Mouse (Mus musculus) liver, embryonic 15.5 days (tissue): ENCODE data around the gene Ifit3. TPM values are rescaled to one million over a fixed set of nuclear protein-coding genes. Genes with fewer than 3 reads are reported as not detected.
"Not testable (repeated sequence)": the region's sequence is repeated elsewhere in the genome, so short reads cannot be mapped to it uniquely, and the experiment has no call there.

Source experiments
- ATAC-seq: fragments of 200-750 bp; cut with Nextera tagmentation; 2 replicates; pipeline ENCODE4 v1.8.0; 2017; ENCODE audit warnings: moderate number of reproducible peaks, mild to moderate bottlenecking, moderate library complexity; ENCODE audit not compliant: insufficient read depth
- H3K27ac ChIP-seq: fragments of 300-500 bp; sonication (generic); replicated peaks from 2 replicates; pipeline ENCODE4 v1.5.1; 2015; ENCODE audit warnings: mild to moderate bottlenecking, inconsistent platforms
- H3K27me3 ChIP-seq: fragments of 300-500 bp; sonication (generic); 2 replicates; pipeline ENCODE4 v1.6.1; 2015; ENCODE audit warnings: mild to moderate bottlenecking, inconsistent platforms
- H3K36me3 ChIP-seq: fragments of 300-500 bp; sonication (generic); replicated peaks from 2 replicates; pipeline ENCODE4 v1.6.1; 2015; ENCODE audit warnings: moderate library complexity, mild to moderate bottlenecking, inconsistent platforms
- H3K4me1 ChIP-seq: fragments of 300-500 bp; sonication (generic); replicated peaks from 2 replicates; pipeline ENCODE4 v1.6.1; 2015; ENCODE audit warnings: inconsistent platforms
- H3K4me2 ChIP-seq: fragments of 300-500 bp; sonication (generic); 2 replicates; pipeline ENCODE4 v1.6.1; 2015; ENCODE audit warnings: moderate library complexity, mild to moderate bottlenecking, inconsistent platforms
- H3K4me3 ChIP-seq: fragments of 300-500 bp; sonication (generic); replicated peaks from 2 replicates; pipeline ENCODE4 v1.5.1; 2015; ENCODE audit warnings: mild to moderate bottlenecking, inconsistent platforms
- H3K9ac ChIP-seq: fragments of 300-500 bp; sonication (generic); 2 replicates; pipeline ENCODE4 v1.6.1; 2015; ENCODE audit warnings: moderate library complexity, mild to moderate bottlenecking, inconsistent platforms
- H3K9me3 ChIP-seq: fragments of 300-500 bp; sonication (generic); replicated peaks from 2 replicates; pipeline ENCODE4 v1.6.1; 2016; ENCODE audit warnings: inconsistent platforms
- WGBS: fragments of 180-500 bp; shearing (Covaris S2); methylation state at CpG from one replicate; pipeline ENCODE4 v1.1.7; 2015; ENCODE audit warnings: mixed read lengths; ENCODE audit not compliant: insufficient replicate concordance; 5-methylcytosine and 5-hydroxymethylcytosine counted together
- polyA plus RNA-seq: library from polyadenylated mRNA; unstranded; fragments of >200 nt; fragmentation: Nextera tagmentation; extraction: Ambion mirVana; gene quantifications from 2 replicates; pipeline ENCODE4 v1.2.1, GENCODE M21; 2015

Ifit3 gene
- polyA plus RNA-seq, result 2.0 and 2.3 TPM in 2 replicates

GRCm38 (mm10) chr19:34583126-34583766, at the start of gene Ifit3:
Gene Ifit3 (plus strand): TSS chr19:34583531.
- not testable (repeated sequence) for H3K4me3 ChIP-seq, H3K27ac ChIP-seq, H3K4me2 ChIP-seq, H3K9ac ChIP-seq, H3K27me3 ChIP-seq, H3K4me1 ChIP-seq, H3K9me3 ChIP-seq, H3K36me3 ChIP-seq
- ATAC-seq, result peak; percentile 49; the same call in 1 of the 2 replicates
- 30% methylated on average over 2 of the region's 2 CpGs for WGBS

- Histone ChIP-seq H3K9me3 (no peaks in the 10 kb centered on the region), H3K4me1 (no peaks in the 10 kb centered on the region), H3K4me3 (no peak overlapping the region), H3K27ac (no peak overlapping the region), H3K4me2 (no peak overlapping the region), H3K36me3 (no peaks in the 10 kb centered on the region), H3K27me3 (no peaks in the 10 kb centered on the region), H3K9ac (no peak overlapping the region)
- 44% methylated on average over 1 of the region's 1 CpGs for WGBS
- ATAC-seq, result no peak
Observed at GRCm38 (mm10) chr19:34539422-34539821, 43.9 kb upstream of the Ifit3 start.

GRCm38 (mm10) chr19:34546211-34546610, 37.1 kb upstream of the Ifit3 start:
- no peak overlapping the region for H3K9ac ChIP-seq
- peaks cover 16% of the 10 kb centered on the region for H3K4me1 ChIP-seq
- ATAC-seq, result no peak
- no peak overlapping the region for H3K4me2 ChIP-seq
- no peaks in the 10 kb centered on the region for H3K9me3 ChIP-seq
- H3K27ac ChIP-seq, result no peak overlapping the region
- no peak overlapping the region for H3K4me3 ChIP-seq
- 68% methylated on average over 4 of the region's 4 CpGs for WGBS
- no peaks in the 10 kb centered on the region for H3K36me3 ChIP-seq
- H3K27me3 ChIP-seq, result no peaks in the 10 kb centered on the region

- Histone ChIP-seq H3K4me2 (no peak overlapping the region), H3K4me1 (peaks cover 16% of the 10 kb centered on the region), H3K27ac (no peak overlapping the region), H3K36me3 (no peaks in the 10 kb centered on the region), H3K9ac (no peak overlapping the region), H3K9me3 (no peaks in the 10 kb centered on the region), H3K4me3 (no peak overlapping the region), H3K27me3 (no peaks in the 10 kb centered on the region)
- no peak for ATAC-seq
- 15% methylated on average over 7 of the region's 7 CpGs for WGBS
Observed at GRCm38 (mm10) chr19:34547976-34548375, 35.4 kb upstream of the Ifit3 start.

GRCm38 (mm10) chr19:34550205-34550533, 33.2 kb upstream of the Ifit3 start:
- 23% methylated on average over 4 of the region's 4 CpGs for WGBS
- Histone ChIP-seq H3K9ac (peak overlapping the region; percentile 64; the same call in 1 of the 2 replicates), H3K4me1 (peaks cover 16% of the 10 kb centered on the region), H3K9me3 (no peaks in the 10 kb centered on the region), H3K4me3 (peak overlapping the region; percentile 65), H3K27me3 (no peaks in the 10 kb centered on the region), H3K36me3 (no peaks in the 10 kb centered on the region), H3K4me2 (peak overlapping the region; percentile 79), H3K27ac (no peak overlapping the region)
- no peak for ATAC-seq

- H3K9me3 ChIP-seq, result no peaks in the 10 kb centered on the region
- peak within 1 kb of the TSS; percentile 79 for H3K4me2 ChIP-seq
- H3K27ac ChIP-seq, result peak within 1 kb of the TSS; percentile 51; the same call in 1 of the 2 replicates
- peak; percentile 91 for ATAC-seq
- under 1% methylated on average over 22 of the region's 22 CpGs for WGBS
- no peaks in the 10 kb centered on the region for H3K36me3 ChIP-seq
- peaks cover 16% of the 10 kb centered on the region for H3K4me1 ChIP-seq
- H3K4me3 ChIP-seq, result peak within 1 kb of the TSS; percentile 65
- peak within 1 kb of the TSS; percentile 64 for H3K9ac ChIP-seq
- H3K27me3 ChIP-seq, result no peaks in the 10 kb centered on the region
Observed at GRCm38 (mm10) chr19:34550534-34551223, 32.7 kb upstream of the Ifit3 start, which contains the start of gene Ifit2. Gene Ifit2 (plus strand): TSS chr19:34550694.

GRCm38 (mm10) chr19:34551981-34552380, 31.4 kb upstream of the Ifit3 start:
- Histone ChIP-seq H3K27ac (no peak overlapping the region), H3K9ac (no peak overlapping the region), H3K4me3 (no peak overlapping the region), H3K27me3 (no peaks in the 10 kb centered on the region), H3K9me3 (no peaks in the 10 kb centered on the region), H3K4me1 (peaks cover 16% of the 10 kb centered on the region), H3K36me3 (no peaks in the 10 kb centered on the region), H3K4me2 (peak overlapping the region; percentile 21; the same call in 1 of the 2 replicates)
- WGBS, result 58% methylated on average over 5 of the region's 5 CpGs
- no peak for ATAC-seq

GRCm38 (mm10) chr19:34553021-34553420, 30.3 kb upstream of the Ifit3 start:
- Histone ChIP-seq H3K27ac (no peak overlapping the region), H3K36me3 (no peaks in the 10 kb centered on the region), H3K9ac (no peak overlapping the region), H3K4me1 (peaks cover 16% of the 10 kb centered on the region), H3K4me3 (no peak overlapping the region), H3K9me3 (no peaks in the 10 kb centered on the region), H3K27me3 (no peaks in the 10 kb centered on the region), H3K4me2 (no peak overlapping the region)
- 57% methylated on average over 6 of the region's 6 CpGs for WGBS
- no peak for ATAC-seq

- no peak overlapping the region for H3K4me2 ChIP-seq
- no peaks in the 10 kb centered on the region for H3K36me3 ChIP-seq
- H3K9ac ChIP-seq, result no peak overlapping the region
- no peak overlapping the region for H3K27ac ChIP-seq
- H3K4me1 ChIP-seq, result peaks cover 16% of the 10 kb centered on the region
- no peak overlapping the region for H3K4me3 ChIP-seq
- WGBS, result 67% methylated on average over 3 of the region's 3 CpGs
- no peaks in the 10 kb centered on the region for H3K9me3 ChIP-seq
- H3K27me3 ChIP-seq, result no peaks in the 10 kb centered on the region
- no peak for ATAC-seq
Observed at GRCm38 (mm10) chr19:34553522-34553921, 29.8 kb upstream of the Ifit3 start.

- H3K27ac ChIP-seq, result no peak overlapping the region
Observed at GRCm38 (mm10) chr19:34554061-34554460, 29.3 kb upstream of the Ifit3 start.

GRCm38 (mm10) chr19:34556621-34557020, 26.7 kb upstream of the Ifit3 start:
- Histone ChIP-seq H3K27ac (no peak overlapping the region), H3K27me3 (no peaks in the 10 kb centered on the region), H3K36me3 (no peaks in the 10 kb centered on the region), H3K4me1 (no peaks in the 10 kb centered on the region; the same call in 1 of the 2 replicates), H3K4me2 (no peak overlapping the region), H3K9me3 (no peaks in the 10 kb centered on the region), H3K9ac (no peak overlapping the region), H3K4me3 (no peak overlapping the region)
- 57% methylated on average over 3 of the region's 3 CpGs for whole genome bisulfite sequencing
- ATAC-seq, result no peak

More at GRCm38 (mm10) chr19:34554061-34554460, 29.3 kb upstream of the Ifit3 start:
- Histone ChIP-seq H3K9me3 (no peaks in the 10 kb centered on the region), H3K36me3 (no peaks in the 10 kb centered on the region), H3K4me3 (no peak overlapping the region), H3K4me2 (no peak overlapping the region), H3K4me1 (peaks cover 16% of the 10 kb centered on the region), H3K9ac (no peak overlapping the region), H3K27me3 (no peaks in the 10 kb centered on the region)
- ATAC-seq, result no peak
